Mouse (Mus musculus) urinary bladder, postnatal 14 days (tissue): ENCODE measurements around the gene Cptp.

Source experiments
- DNase-seq: peaks from one replicate; pipeline ENCODE4 v3.0.0; 2021; ENCODE audit warnings: low spot score

Cptp gene

DNA sequence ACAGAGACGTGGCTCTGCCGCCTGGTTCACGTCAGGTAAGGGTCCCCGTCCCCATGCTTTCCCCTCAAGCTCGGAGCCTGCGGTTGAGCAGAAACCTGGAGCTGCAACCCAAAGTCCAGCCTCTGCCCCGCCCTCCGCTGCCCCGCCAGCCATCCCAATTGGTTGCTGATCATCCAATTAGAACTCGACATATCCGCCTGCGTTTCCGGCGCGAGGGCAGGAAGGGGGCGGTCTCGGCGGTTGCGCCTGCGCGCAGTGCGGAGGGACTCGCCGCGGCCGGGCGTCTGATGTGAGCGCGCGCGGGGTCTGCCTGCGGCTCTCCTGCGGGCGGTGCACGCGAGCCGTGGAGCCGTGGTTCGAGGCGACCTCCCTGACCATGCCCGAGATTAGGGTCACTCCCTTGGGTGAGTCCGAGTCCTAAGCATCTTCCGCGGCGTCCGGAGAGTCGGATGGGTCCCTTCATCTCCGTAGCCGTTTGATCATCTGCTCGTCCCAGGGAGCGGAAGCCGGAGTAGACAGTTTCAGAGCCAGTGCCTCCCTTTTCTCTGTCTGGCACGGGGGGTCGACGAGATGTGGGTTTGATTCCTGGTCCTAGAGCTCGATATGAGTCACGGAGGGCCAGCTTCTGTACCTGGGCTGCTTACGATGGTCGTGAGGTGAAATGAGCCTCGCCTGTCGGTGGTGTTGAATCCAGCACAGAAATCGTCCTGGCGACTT is at the start of gene Cptp, which contains the start of gene Ints11:
Cptp (minus strand) TSS at position 124 of the 717 bp plus-strand sequence.
Ints11 (plus strand) TSS at position 230 of the 717 bp plus-strand sequence.
- DNase-seq, result peak; percentile 96

DNA sequence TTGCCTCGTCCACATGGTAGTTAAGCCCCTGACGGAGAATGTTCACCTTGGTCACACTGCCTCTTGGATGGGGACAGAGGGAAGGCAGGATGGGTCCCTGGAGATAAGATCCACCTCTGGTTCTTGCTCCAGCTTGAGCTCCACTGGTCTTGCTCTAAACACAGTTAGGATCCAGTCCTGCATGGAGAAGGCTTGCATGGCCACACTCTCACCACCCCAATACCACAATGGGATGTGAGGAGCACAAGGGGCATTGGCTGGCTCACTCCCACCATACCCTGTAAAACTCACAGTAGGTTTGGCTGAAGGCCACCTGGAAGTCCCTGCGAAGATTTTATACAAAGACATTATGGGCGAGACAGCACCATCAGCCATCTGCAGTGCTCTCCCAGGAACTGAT is 39.5 kb upstream of the Cptp start:
- DNase-seq, result no peak

- no peak for DNase-seq
These were observed 39.0 kb upstream of the Cptp start for GRCm38 (mm10) chr4:155908281-155908680.

DNA sequence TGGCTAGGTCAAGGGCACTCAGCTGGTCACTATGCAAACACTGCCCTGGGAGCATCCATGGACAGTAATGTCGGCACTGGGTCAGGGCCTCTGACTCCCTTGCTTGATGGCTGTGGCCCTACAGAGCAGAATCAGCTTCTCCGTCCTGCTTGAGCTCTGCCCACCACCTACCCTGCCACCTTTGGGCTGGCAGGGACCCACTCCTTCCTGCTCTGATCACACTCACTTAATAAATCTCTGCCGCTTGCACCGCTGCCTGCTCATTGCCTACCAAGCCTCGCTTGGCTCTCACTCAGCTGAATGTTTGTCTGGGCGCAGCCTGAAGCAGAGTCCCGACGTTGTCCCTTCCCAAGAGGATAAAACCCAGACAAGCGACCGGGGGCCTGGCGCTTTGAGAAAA is 37.8 kb upstream of the Cptp start:
- DNase-seq, result peak; percentile 2

GRCm38 (mm10) chr4:155906125-155906524 is 36.9 kb upstream of the Cptp start:
- no peak for DNase-seq

DNA sequence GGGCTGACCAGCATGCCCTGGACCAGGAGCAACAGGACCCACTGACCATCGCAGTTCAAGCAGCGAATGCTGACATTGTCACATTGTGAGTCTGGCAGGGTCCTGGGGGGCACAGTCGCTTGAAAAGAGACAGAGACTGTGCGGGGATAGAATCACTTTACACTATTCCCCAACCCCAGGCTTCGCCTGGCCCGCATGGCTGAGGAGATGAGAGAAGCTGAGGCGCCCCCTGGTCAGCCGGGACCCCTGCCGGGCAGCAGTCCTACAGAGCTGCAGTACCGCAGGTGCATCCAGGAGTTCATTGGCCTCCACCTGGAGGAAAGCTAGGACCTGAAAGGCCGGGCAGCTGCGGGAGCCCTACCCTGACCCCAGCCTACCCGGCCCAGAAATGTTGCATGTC is 36.4 kb upstream of the Cptp start:
- no peak for DNase-seq

GRCm38 (mm10) chr4:155904318-155905102 is 35.3 kb upstream of the Cptp start:
- peak; percentile 17 for DNase-seq

GRCm38 (mm10) chr4:155903246-155903645 is 34.0 kb upstream of the Cptp start:
- no peak for DNase-seq

GRCm38 (mm10) chr4:155901205-155901604 is 32.0 kb upstream of the Cptp start:
- DNase-seq, result peak; percentile 29

GRCm38 (mm10) chr4:155899355-155899754 is 30.1 kb upstream of the Cptp start:
- DNase-seq, result no peak

DNA sequence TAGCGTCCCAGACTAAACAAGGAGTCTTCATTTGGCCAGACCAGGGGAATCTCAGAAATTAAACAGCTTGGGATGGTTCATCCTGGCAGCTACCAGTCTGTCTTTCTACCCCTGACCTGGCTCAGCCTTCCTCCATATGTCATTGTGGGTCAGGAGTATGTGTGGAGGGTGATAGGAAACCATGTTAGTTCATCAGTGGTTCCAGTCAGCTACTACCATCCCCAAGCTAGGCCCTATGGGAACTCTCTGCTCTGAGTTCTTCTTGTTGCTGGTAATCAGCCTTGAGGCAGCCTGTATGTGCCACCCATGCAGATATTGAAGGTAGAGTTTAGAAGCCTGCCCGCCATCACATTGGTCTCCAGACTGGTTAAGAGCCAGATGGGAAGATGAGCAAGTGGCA is 29.1 kb upstream of the Cptp start:
- no peak for DNase-seq

GRCm38 (mm10) chr4:155896461-155896860 is 27.2 kb upstream of the Cptp start:
- DNase-seq, result no peak

GRCm38 (mm10) chr4:155895826-155896225 is 26.6 kb upstream of the Cptp start:
- DNase-seq, result no peak

DNA sequence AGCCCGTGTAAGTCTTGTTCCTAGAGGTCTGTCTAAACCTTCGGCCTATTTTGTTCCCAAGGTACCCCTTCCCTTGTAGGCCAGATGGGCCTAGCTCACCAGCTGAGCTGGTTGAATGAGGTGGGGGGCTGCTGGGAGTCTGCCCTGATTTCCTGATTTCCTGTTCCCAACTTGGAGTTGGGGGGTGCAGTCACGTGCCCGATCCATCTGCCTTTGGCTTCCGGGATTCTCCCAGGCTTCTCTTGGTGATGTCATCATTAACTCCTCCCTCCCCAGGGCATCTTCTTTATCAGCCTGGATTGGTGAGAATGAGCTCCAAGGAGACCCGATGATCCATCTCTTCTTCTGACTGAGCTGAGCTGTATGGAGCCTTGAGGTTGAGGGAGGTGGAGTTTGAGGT is 26.0 kb upstream of the Cptp start:
- DNase-seq, result peak; percentile 62

GRCm38 (mm10) chr4:155894311-155894881 is 25.2 kb upstream of the Cptp start:
- peak; percentile 85 for DNase-seq

DNA sequence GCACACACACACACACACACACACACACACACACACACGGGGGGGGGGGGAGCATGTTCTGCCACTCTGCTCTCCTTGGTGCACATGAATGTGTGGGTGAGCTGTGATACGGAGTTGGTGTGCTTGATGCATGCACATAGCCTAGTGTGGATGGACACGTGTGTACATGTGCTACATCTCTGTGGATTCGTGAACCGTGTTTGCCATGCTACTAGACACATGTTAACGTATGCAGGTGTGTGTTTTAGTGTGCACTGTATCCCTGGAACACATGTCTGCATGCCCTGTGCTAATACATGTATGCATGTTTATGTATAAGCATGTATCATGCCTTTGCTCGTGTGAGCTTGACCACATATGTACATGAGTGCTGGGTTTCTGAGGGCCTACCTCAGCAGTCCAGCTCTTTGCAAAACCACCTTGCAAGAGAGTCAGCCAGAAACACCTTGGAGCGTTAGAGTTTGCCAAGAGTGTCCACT is 24.0 kb upstream of the Cptp start:
- DNase-seq, result no peak

GRCm38 (mm10) chr4:155892438-155893211 is 23.4 kb upstream of the Cptp start:
- no peak for DNase-seq

DNA sequence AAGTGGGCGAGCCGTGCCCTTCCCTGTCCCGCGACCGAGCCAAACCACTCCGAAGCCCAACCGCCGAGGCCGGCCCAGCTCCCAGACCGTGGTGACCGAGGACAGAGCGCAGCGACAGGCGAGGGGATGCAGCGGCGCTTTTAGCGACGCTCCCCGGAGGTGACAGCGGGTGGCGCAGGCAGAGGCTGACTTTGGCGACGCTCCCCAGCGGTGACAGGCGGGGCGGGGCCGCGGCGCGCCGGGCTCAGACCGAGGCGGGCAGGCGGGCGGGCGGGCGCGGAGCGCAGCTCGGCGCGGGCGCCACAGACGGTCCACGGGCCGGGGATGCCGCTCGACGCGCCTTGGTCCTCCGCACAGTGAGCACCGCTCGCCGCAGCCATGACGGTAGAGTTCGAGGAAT is 22.8 kb upstream of the Cptp start:
- DNase-seq, result peak; percentile 86

DNA sequence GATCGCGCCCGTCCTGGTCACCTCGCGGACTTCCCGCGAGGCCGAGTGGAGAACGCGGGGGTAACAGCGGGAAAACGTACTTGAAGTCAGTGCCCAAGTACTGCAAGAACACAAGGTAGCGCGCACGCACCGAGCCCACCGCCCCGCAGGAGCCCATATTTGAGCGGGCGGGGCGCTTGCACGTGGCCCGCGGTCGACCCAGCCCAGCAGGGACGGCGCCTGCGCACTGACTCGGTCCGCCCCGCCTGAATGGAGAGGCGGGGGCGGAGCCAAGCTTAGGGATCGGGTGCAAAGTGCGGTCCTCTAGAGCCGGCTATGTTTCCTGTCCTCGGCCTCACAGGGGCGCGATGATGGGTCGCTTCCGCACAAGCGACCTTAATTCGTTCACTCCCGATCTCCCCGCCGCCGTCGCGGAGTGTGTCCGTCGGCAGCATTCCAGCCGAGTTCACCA is 22.3 kb upstream of the Cptp start, which contains the start of the genes Pusl1 and Acap3:
Pusl1 (minus strand) TSS at position 231 of the 451 bp plus-strand sequence.
Acap3 (plus strand) TSS at position 272 of the 451 bp plus-strand sequence.
- peak; percentile 97 for DNase-seq

- no peak for DNase-seq
These were observed 21.8 kb upstream of the Cptp start for GRCm38 (mm10) chr4:155891011-155891471.

GRCm38 (mm10) chr4:155889316-155889715 is 20.1 kb upstream of the Cptp start:
- no peak for DNase-seq

DNA sequence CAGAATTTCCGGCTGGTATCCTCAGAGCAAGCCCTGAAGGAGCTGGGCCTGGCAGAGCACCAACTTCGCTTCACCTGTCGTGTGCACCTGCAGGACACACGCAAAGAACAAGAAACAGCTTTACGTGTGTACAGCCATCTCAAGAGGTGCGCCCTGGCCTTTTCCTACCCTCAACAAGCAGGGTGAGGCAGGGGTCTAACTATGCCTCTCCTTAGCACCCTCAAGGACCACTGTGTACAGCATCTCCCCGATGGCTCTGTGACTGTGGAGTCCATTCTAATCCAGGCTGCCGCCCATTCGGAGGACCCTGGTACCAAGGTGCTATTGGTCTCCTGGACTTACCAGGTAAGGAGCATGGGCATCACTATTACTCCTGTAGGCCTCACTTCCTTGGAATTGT is 18.9 kb upstream of the Cptp start:
- DNase-seq, result no peak
